Mouse (Mus musculus) liver, embryonic 14.5 days (tissue): ENCODE measurements around the gene Myo1b. TPM values are rescaled to one million over a fixed set of nuclear protein-coding genes. Genes with fewer than 3 reads are reported as not detected.

Experiments used
- ATAC-seq: fragments of 200-750 bp; cut with Nextera tagmentation; 2 replicates; pipeline ENCODE4 v1.8.0; 2017; ENCODE audit warnings: moderate number of reproducible peaks, mild to moderate bottlenecking, moderate library complexity; ENCODE audit not compliant: insufficient read depth
- DNase-seq, 3 experiments: peaks; one replicate each; pipeline ENCODE4 v3.0.0-alpha.2; 2012 to 2013; ENCODE audit warnings: low read depth in 3 of 3, low spot score in 3 of 3
- H3K27ac ChIP-seq: fragments of 300-500 bp; sonication (generic); 2 replicates; pipeline ENCODE4 v1.5.1; 2014; ENCODE audit warnings: moderate library complexity, mild to moderate bottlenecking, control low read depth, inconsistent platforms
- H3K27me3 ChIP-seq: fragments of 300-500 bp; sonication (generic); 2 replicates; pipeline ENCODE4 v1.6.1; 2014; ENCODE audit warnings: mild to moderate bottlenecking, low read length, moderate library complexity; ENCODE audit not compliant: control insufficient read depth, insufficient read depth
- H3K36me3 ChIP-seq: fragments of 300-500 bp; sonication (generic); replicated peaks from 2 replicates; pipeline ENCODE4 v1.6.1; 2014; ENCODE audit warnings: low read depth; ENCODE audit not compliant: control insufficient read depth, insufficient read depth
- H3K4me1 ChIP-seq, 2 experiments: fragments of 200-500 bp in 1 of 2; fragments of 300-500 bp in 1 of 2; sonication (generic) in 1 of 2; replicated peaks; 2 replicates each; pipeline ENCODE4 v1.6.1; 2012 to 2014; ENCODE audit warnings: antibody characterized with exemption in 1 of 2, inconsistent platforms in 1 of 2, low read length in 1 of 2; ENCODE audit not compliant: control insufficient read depth in 2 of 2, insufficient read depth in 2 of 2
- H3K4me2 ChIP-seq: fragments of 300-500 bp; sonication (generic); 2 replicates; pipeline ENCODE4 v1.6.1; 2014; ENCODE audit warnings: low read depth, mild to moderate bottlenecking, control low read depth, moderate library complexity
- H3K4me3 ChIP-seq, 2 experiments: fragments of 200-500 bp in 1 of 2; fragments of 300-500 bp in 1 of 2; sonication (generic) in 1 of 2; 2 replicates each; pipeline ENCODE4 v1.5.1; 2012 to 2014; ENCODE audit warnings: low read depth in 2 of 2, low read length in 2 of 2, mild to moderate bottlenecking in 2 of 2, control low read depth in 1 of 2, inconsistent platforms in 1 of 2, moderate library complexity in 1 of 2; ENCODE audit not compliant: insufficient read depth in 1 of 2
- H3K9ac ChIP-seq: fragments of 300-500 bp; sonication (generic); replicated peaks from 2 replicates; pipeline ENCODE4 v1.6.1; 2014; ENCODE audit warnings: mild to moderate bottlenecking, control low read depth, moderate library complexity
- H3K9me3 ChIP-seq: fragments of 300-500 bp; sonication (generic); 2 replicates; pipeline ENCODE4 v1.6.1; 2016; ENCODE audit warnings: low read length, mixed read lengths; ENCODE audit not compliant: control insufficient read depth
- CTCF ChIP-seq: IDR thresholded peaks from 2 replicates; pipeline ENCODE4 v1.5.1; 2016; ENCODE audit warnings: antibody characterized with exemption, low read depth, control low read depth
- EP300 ChIP-seq: IDR thresholded peaks from 2 replicates; pipeline ENCODE4 v1.6.1; 2016; ENCODE audit warnings: antibody characterized with exemption, low read depth
- WGBS: fragments of 180-500 bp; shearing (Covaris S2); extraction: QIAGEN DNeasy Blood & Tissue Kit; methylation state at CpG from one replicate; pipeline ENCODE4 v1.1.7; 2014; ENCODE audit not compliant: insufficient replicate concordance; 5-methylcytosine and 5-hydroxymethylcytosine counted together
- polyA plus RNA-seq, 2 experiments: library from polyadenylated mRNA; depleted of rRNA in 1 of 2; stranded (reverse) in 1 of 2; unstranded in 1 of 2; fragments of >200 nt; fragmentation: Nextera tagmentation in 1 of 2; extraction: Ambion mirVana in 1 of 2; gene quantifications; 2 replicates each; pipeline versions ENCODE4 v1.2.1 to v1.2.3; 2012 to 2014

The Myo1b gene
- polyA plus RNA-seq, 2 experiments: 3.8 to 9.1 TPM

DNA sequence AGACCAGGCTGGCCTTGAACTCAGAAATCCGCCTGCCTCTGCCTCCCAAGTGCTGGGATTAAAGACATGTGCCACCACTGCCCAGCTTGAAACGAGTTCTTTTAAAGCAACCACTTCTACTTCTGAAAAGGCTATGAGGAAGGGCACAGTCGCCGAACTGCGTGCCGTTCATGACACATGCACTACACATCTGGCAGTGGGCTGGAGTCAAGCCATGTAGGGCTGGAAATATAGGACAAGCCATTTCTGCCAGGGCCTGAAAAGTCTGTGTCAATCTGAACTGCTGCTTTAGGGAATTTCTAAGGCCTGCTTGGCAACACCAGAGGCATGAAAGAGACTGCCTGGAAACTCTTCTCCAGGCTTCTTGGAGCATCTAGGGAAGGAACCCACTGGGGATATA lies 162.2 kb downstream of the Myo1b start:
- no peak for DNase-seq
- WGBS: 69% methylated on average over 6 of the region's 6 CpGs
- no peak overlapping the region for H3K4me3 ChIP-seq
- no peak overlapping the region for H3K9ac ChIP-seq
- TF ChIP-seq CTCF (no peak), EP300 (no peak)
- no peaks in the 10 kb centered on the region for H3K4me1 ChIP-seq
- H3K4me2 ChIP-seq: no peak overlapping the region
- H3K9me3 ChIP-seq: no peaks in the 10 kb centered on the region
- H3K36me3 ChIP-seq: no peaks in the 10 kb centered on the region; the same call in 1 of the 2 replicates
- H3K27me3 ChIP-seq: no peaks in the 10 kb centered on the region
- no peak for ATAC-seq
- H3K27ac ChIP-seq: no peak overlapping the region

- Histone ChIP-seq H3K9ac (no peak overlapping the region), H3K27ac (no peak overlapping the region), H3K9me3 (no peaks in the 10 kb centered on the region), H3K4me2 (no peak overlapping the region), H3K36me3 (no peaks in the 10 kb centered on the region; the same call in 1 of the 2 replicates), H3K4me1 (no peaks in the 10 kb centered on the region; a peak in 1 of 4 replicates), H3K27me3 (no peaks in the 10 kb centered on the region), H3K4me3 (no peak overlapping the region)
- ATAC-seq (no peak), DNase-seq (no peak)
- TF ChIP-seq CTCF (no peak), EP300 (no peak)
- WGBS: 68% methylated on average over 10 of the region's 10 CpGs
Measured at GRCm38 (mm10) chr1:51751006-51751405, 164.9 kb downstream of the Myo1b start.

GRCm38 (mm10) chr1:51748306-51748705 lies 167.6 kb downstream of the Myo1b start:
- no peaks in the 10 kb centered on the region for H3K36me3 ChIP-seq

DNA sequence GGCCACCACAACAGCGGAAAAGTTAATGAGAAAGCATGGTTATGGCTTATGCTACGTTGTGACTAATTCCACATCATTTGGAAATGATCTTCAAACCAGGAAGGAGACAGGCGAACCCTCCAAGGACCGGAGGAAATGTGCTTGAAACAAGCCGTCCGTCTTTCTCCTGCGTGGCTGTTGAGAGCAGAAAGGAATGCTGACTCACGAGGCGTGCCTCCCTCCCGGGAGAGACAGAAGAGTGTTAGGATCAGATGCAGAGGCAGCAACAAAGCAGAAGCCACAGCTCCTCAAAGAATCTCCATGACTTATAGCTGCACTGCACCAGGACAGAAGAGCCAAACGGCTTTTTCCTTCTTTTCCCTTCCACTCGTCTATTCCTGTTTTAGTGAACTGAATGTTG lies 168.4 kb downstream of the Myo1b start:
- Histone ChIP-seq H3K9ac (no peak overlapping the region), H3K9me3 (no peaks in the 10 kb centered on the region), H3K36me3 (no peaks in the 10 kb centered on the region), H3K4me1 (no peaks in the 10 kb centered on the region; a peak in 1 of 4 replicates), H3K27me3 (no peaks in the 10 kb centered on the region), H3K27ac (no peak overlapping the region), H3K4me2 (no peak overlapping the region), H3K4me3 (no peak overlapping the region)
- WGBS: 22% methylated on average over 12 of the region's 12 CpGs
- ATAC-seq (no peak), DNase-seq (peak in 2 of 3 experiments; percentile 2 to 3)
- TF ChIP-seq CTCF (no peak), EP300 (no peak)

More at GRCm38 (mm10) chr1:51748306-51748705, 167.6 kb downstream of the Myo1b start:
- no peak overlapping the region for H3K4me3 ChIP-seq
- WGBS: 58% methylated on average over 2 of the region's 2 CpGs
- H3K9me3 ChIP-seq: no peaks in the 10 kb centered on the region
- DNase-seq (no peak), ATAC-seq (no peak)
- no peak overlapping the region for H3K9ac ChIP-seq
- no peaks in the 10 kb centered on the region; a peak in 1 of 4 replicates for H3K4me1 ChIP-seq
- no peak for TF ChIP-seq EP300
- no peak for TF ChIP-seq CTCF
- H3K27me3 ChIP-seq: no peaks in the 10 kb centered on the region
- no peak overlapping the region for H3K27ac ChIP-seq
- no peak overlapping the region for H3K4me2 ChIP-seq

GRCm38 (mm10) chr1:51746711-51747240 lies 169.1 kb downstream of the Myo1b start:
- 81% methylated on average over 15 of the region's 15 CpGs for WGBS
- H3K4me3 ChIP-seq: no peak overlapping the region

More at GRCm38 (mm10) chr1:51746711-51747240, 169.1 kb downstream of the Myo1b start:
- Histone ChIP-seq H3K9ac (no peak overlapping the region), H3K4me1 (no peaks in the 10 kb centered on the region; a peak in 1 of 4 replicates), H3K4me2 (no peak overlapping the region), H3K9me3 (no peaks in the 10 kb centered on the region), H3K36me3 (no peaks in the 10 kb centered on the region), H3K27me3 (no peaks in the 10 kb centered on the region), H3K27ac (no peak overlapping the region)
- ATAC-seq (no peak), DNase-seq (no peak)
- TF ChIP-seq EP300 (no peak), CTCF (no peak)
